Mouse (Mus musculus): ENCODE data around the gene Neurl1b. TPM values are rescaled to one million over a fixed set of nuclear protein-coding genes. Genes with fewer than 3 reads are reported as not detected.

Gene Neurl1b
- total RNA-seq, 2 experiments from 2014 or later, result 2.6 to 3.0 TPM

GRCm38 (mm10) chr17:26392355-26392754 is 22.3 kb upstream of the Neurl1b start:
- DNase-seq (ENCODE audit: low spot score), result no peak

DNA sequence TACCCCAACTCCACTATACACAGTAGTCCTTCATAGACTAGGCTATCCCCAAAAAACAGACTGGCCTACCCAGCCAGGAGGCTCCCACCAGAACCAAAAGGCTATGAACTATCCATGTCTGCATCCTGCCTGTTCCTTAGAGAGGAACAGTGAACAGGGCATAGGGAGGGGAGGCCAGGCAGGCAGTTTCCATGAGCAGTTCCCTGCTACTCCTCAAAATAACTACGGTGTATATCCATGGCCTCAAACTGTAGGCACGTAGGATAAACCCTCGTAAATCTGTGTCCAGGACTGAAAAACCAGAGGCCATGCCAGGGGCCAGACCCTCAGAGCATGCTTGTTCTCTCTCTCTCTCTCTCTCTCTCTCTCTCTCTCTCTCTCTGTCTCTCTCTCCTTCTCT is 17.9 kb upstream of the Neurl1b start:
- no peak for DNase-seq (ENCODE audit: low spot score)

- peak; percentile 38 for DNase-seq (ENCODE audit: low spot score)
Measured at GRCm38 (mm10) chr17:26397339-26397738, 17.3 kb upstream of the Neurl1b start.

- DNase-seq (ENCODE audit: low spot score), result peak; percentile 50
Measured at GRCm38 (mm10) chr17:26405340-26406100, 9.1 kb upstream of the Neurl1b start.

GRCm38 (mm10) chr17:26412967-26413366 is 1.7 kb upstream of the Neurl1b start:
- no peak for DNase-seq (ENCODE audit: low spot score)

- DNase-seq (ENCODE audit: low spot score), result no peak
Measured at GRCm38 (mm10) chr17:26414184-26414522, 476 bp upstream of the Neurl1b start.

GRCm38 (mm10) chr17:26415355-26415865 is 781 bp downstream of the Neurl1b start:
- DNase-seq (ENCODE audit: low spot score), result no peak

- no peak for DNase-seq (ENCODE audit: low spot score)
Measured at GRCm38 (mm10) chr17:26416141-26416540, 1.5 kb downstream of the Neurl1b start.

DNA sequence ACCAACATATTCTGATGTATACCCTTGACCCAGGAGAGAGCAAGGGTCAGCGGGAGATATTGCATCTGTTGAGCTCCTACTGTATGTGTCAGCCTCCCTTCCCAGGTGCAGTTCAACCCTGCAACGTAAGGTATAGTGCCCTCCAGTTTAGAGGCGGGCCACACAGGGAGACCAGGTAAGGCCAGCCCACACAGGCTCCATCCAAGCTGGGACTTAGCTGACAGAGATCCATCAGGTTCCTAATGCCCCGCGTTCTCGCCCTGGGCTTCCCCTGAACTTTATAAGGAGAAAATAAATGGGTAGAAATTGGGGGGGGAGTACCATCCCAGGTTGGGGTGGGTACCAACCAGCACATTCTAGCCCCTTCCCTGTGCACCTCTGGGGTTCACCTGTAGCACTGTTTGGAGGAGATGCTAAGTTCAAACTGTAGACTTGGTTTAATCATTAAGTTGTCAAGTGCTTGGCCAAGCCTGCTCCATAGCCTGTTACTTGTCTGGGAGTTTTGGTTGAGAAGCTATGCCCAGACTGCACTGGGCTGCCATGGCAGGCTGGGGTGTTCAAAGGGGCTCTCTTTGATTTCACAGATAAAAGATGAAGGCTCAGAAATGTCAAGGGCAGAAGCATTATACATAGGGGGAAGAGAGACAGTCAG is 3.3 kb downstream of the Neurl1b start:
- DNase-seq (ENCODE audit: low spot score), result no peak

DNA sequence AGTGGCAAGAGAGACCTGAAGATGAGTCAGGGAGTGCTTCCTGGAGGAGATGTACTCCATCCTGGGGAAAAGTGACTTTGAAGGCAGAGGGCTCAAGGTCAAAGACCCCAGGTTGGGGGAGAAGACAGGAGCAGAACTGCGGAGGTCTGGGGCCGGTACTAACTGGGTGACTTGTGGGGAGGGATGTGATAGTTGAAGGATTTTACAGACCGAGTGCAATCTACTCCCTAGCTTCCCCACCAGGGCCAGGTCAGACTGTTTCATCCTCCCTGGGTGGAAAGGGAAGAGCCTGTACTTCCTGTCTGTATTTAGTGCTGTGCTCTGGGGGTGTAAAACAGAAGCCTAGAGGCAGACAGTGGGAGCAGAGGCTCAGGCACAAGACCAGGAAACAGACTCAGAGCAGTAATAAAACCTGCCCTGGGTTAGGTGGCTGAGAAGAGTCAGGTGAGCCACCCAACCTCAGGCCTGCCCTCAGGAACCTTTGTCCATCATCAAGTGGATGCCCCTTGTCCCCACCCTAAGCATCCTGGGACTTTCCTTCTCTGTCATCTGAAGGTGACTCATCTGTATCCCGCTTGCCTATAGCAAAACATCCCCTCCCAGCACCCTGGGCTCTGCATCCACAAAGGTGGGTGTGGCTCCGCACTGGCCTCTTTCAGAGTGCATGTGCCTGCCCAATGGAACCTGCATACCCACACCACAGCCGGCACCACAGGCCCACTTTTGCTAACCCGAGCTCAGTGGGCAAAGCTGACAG is 6.0 kb downstream of the Neurl1b start:
- DNase-seq (ENCODE audit: low spot score), result no peak

DNA sequence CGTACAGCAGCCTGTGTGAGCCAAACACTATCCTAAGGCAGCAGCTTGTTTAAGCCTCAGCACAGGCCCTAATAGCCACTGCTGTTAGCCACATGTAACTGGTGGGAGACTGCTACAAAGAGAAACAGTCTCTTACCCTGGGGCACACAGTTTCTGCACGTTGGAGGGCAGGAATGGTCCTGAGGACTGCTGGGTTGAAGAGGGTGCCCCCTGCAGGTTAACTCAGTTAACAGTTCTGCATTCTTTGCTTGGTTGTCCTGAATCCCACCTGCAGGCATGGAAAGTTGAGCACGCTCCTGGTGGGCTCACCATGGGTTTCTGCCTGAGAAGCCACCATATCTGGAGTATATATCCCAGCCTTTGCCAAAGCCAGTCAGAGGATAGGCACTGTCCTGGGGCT is 6.9 kb downstream of the Neurl1b start:
- peak; percentile 49 for DNase-seq (ENCODE audit: low spot score)

GRCm38 (mm10) chr17:26422390-26422789 is 7.8 kb downstream of the Neurl1b start:
- DNase-seq (ENCODE audit: low spot score), result no peak

GRCm38 (mm10) chr17:26423967-26424641 is 9.5 kb downstream of the Neurl1b start:
- DNase-seq (ENCODE audit: low spot score), result no peak

DNA sequence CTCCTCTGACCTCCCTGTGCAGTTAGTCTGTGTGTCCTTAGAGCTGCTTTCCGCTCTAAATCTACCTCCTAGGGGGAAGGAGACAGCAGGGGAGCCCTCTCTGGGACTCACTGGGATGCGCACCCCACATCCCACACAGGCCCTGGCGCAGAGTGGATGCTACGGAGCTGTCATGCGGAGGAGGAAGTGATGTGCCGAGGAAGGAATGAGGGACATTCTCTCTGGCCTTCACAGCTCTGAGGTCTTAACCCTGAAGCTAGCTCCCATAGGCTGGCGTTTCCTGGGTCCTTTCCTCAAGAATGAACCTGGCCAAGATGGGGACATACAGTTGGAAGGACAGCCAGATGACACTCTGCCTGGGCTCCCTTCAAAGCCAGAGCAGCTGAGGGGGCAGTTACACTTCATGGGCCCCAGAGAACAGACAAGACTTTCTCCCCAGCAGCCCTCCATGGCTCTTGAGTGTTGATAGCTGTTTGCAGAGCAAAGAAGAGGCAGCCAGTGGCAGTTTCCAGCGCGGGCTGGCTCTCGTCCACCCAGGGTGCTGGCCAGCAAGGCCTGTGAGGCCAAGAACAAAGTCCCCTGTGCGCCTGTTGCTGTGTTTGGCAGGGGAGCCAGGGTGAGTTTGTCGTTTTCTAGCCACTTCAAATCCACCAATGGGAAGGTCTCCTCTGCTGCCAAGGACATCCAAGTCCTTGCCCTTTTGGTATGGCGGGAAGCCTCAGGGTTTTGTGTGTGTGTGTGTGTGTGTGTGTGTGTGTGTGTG is 10.5 kb downstream of the Neurl1b start:
- peak; percentile 72 for DNase-seq (ENCODE audit: low spot score)

DNA sequence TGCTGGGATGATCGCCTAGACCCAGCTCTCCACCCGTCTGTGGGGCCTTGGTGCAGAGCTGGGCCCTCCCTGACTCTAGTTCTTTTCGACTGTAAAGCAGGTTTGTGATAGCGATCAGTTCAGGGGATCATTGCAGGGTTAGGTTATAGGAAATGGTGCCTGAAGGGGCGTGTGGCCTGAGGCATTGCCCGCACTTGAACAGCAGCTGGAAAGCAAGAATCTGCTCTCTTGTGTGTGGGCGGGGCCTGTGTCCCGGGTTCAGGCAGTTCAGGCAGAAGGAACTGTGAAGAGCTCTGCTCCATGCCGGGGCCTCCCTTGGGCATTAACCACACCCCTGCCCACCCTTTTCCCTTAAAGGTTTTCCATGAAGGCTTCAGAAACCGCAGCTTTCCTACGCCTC is 18.7 kb downstream of the Neurl1b start:
- no peak for DNase-seq (ENCODE audit: low spot score)

DNA sequence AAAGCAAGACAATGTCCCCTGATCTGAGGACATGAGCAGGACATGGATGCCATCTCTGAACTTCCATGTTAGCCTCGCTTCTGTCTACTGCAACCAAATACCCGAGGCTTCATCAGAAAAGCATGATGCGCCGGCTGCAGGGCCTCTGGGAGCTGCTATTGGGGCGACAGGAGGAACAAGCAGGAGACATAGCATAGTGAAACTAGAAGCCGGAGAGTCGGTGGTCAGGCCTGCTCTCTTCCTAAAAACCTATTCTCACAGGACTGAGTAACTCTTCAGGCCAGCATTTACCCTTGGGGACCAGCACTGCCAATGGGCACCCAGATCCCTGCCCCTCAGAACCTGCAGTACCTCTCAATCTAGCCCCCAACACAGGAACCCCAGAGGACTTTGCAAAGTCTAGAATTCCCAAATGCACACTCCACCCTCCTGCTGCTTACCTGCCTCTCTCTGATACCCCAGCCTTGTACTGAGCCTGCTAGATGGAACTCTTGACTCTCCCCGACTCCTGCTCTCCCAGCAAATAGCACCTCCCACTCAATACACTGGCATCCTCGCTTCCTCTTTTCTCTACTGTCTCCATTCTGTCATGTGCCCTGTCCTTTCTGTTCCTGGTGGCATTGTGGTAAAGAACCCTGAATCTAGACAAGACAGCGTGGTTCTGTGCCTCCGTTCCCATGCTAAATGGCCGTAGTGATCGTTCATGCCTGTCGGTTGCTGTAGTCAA is 22.6 kb downstream of the Neurl1b start:
- DNase-seq (ENCODE audit: low spot score), result no peak

- DNase-seq (ENCODE audit: low spot score), result no peak
Measured at GRCm38 (mm10) chr17:26439001-26439400, 24.4 kb downstream of the Neurl1b start.

- DNase-seq (ENCODE audit: low spot score), result no peak
Measured at GRCm38 (mm10) chr17:26441024-26441423, 26.4 kb downstream of the Neurl1b start.

- DNase-seq (ENCODE audit: low spot score), result no peak
Measured at GRCm38 (mm10) chr17:26442197-26442596, 27.6 kb downstream of the Neurl1b start.

DNA sequence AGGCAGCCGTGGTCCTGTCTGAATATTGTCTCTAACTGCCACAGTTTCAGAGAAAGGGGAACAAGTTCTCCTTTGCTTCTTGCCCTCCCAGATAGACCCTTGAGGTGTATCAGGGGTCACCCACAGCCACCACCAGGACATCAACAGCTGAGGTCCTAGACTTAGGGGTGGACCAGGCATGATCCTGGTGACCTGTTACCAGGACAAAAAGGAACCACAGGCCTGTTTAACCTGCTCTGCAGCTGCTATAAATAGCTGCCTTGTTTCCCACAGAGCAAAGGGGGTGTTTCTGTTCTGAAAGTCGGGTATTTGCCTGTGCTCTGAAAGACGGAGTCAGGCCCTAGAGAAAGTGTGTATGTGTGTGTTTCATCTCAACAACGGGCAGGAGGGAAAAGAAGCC is 29.2 kb downstream of the Neurl1b start:
- DNase-seq (ENCODE audit: low spot score), result no peak
